Mouse (Mus musculus) heart, postnatal 10 days (tissue): Measurements from ENCODE around the gene Clp1. TPM values are rescaled to one million over a fixed set of nuclear protein-coding genes. Genes with fewer than 3 reads are reported as not detected.
A peak's percentile ranks its signal among the peaks of the same experiment; 100 is the strongest.

Experiments
- DNase-seq, 2 experiments: peaks; one replicate each; pipeline ENCODE4 v3.0.0; 2021
- intact Hi-C: fragments of 180-260 bp; cut with DNase I; formaldehyde crosslinking; loops from one replicate; pipeline ENCODE4 v1.15.1; 2025
- total RNA-seq, 2 experiments: library from RNA; stranded (reverse); gene quantifications; 2 replicates each; pipeline ENCODE4 v1.2.3; 2021

Gene Clp1
- total RNA-seq, 2 experiments from 2014 or later, result 7.0 to 8.1 TPM

DNA sequence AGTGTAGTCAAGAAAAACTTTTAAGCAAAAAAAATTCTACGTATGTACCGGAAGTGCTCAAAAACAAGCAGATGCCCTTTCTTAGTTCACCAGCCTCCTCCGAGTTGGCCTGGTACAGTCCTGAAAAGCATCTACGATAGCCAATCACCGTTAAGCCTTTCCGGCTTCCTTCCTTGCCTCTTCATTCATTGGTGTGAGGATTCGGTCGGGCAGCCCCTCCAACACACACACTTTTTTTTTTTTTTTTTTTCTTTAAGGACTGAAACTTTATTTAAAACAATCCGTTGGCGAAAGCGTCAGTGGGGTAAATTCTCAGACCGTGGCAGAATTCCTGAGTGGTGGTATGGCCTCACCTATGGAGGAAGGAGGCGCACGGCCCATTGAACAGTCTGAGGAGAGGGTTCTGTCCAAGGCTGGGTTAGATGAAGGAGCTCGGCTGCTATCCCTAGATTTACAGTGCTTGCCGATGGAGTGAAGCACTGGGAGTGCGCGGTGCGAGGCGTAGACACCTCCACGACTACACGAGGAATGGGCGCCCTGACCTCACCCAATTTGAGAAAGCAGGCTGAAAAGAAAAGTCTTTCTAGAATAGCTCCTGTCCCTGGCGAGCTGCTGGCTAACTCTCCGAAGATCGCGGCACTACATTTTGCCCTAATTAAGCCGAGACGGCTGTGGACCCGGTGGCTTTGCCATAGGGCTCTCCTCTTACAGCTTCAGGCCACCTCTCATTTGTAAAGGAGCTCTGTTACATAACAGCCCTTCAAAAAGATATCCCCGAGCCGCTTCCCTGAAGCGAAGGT, 11.4 kb downstream of the Clp1 start:
- DNase-seq, result peak in 1 of 2 experiments; percentile 78
- intact Hi-C loops, result loop anchor here (1.0 to 5.0 kb wide), 2 partner anchors 28 to 238 kb away; partner anchors contain the start of genes Gm19426 and Tfpi

DNA sequence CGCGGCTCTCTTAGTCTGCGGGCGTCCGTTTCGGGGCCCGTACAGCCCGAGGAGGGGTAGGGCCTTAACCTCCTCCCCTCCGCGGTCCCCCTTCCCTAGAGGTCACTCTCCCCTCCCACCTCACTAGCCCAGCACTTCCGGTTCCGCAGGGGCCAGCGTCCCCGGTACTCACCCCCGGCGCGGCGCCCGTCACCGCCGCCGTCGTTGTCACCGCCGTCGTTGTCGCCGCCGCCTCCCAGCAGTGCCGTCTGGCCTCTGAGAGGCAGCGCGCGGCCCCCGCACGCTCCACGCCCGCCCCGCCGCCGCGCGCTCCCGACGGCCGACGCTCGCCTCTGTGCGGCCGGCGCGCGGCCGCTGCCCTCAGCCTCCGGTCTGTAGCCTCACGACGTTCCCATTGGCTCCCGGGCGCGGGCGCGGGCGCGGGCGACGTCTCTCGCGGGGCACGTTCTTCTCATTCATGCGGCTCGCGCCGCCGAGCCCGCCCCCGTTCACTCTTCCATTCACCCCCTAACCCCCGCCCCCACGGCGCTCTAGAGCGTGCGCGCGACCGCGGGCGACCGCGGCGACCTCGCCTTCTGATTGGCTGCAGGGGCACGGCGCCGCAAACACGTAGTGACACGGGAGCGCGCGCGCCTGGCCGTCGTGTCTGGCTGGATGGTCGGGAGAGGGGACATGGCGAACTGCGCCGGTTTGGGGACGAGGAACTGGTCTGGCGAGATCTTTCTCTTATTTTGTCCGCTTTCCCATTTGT, 12.2 kb downstream of the Clp1 start, which contains the start of gene Zdhhc5:
TSS of gene Zdhhc5 (minus strand) at position 370 of the 751 bp plus-strand sequence.
- intact Hi-C loops, result loop anchor here (1.0 to 5.0 kb wide), 3 partner anchors 28 to 238 kb away; partner anchors contain the start of genes Gm19426, Gm28635, Med19 and Tfpi
- peak; percentile 99 for DNase-seq

DNA sequence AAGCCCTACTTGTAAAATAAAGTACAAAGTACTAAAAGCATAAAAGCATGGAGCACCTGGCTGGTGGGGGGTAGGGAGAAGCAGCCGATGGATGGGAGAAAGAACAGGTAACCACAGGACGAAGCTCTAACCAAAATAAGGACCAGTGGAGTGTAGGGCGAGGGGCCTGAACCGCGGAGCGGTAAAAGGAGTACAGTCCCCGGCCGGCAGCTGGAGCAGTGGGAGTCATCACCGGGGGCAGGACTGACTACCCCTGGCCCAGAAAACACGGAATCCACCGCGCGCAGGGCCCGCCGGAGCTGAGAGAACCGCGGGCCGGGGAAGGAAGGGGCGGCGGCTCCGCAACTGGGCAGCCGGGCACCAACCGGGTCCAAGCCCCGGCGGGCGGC, 12.7 kb downstream of the Clp1 start:
- DNase-seq, result no peak
- intact Hi-C loops, result loop anchor here (5.0 kb wide), 1 partner anchor 37 kb away; the partner anchor contains the start of genes Gm28635, Med19 and Tmx2

DNA sequence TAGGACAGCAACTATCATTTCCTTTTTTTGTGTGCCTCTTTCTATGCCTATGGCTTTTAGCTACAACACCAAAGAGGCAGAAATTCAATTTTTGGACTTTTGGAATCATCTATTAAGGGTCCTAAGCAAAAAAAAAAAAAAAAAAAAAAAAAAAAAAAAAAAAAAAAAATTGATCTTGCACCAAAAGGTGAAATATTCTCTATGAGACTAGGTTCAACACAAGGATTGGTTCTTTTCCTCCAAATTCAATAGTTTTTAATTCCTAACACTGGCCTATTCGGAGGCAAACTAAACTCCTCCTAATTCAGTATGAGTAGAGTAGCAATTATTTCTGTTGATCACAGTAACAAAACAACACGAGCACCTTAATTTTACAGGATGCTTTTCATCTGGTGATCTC, 15.3 kb downstream of the Clp1 start:
- DNase-seq, result no peak

GRCm38 (mm10) chr2:84707523-84707922, 19.6 kb downstream of the Clp1 start:
- intact Hi-C loops, result no loop called here
- DNase-seq, result no peak

More for the DNA sequence above, 15.3 kb downstream of the Clp1 start:
- intact Hi-C loops, result loop anchor here (5.0 kb wide), 1 partner anchor 35 kb away; the partner anchor contains the start of genes Gm28635, Med19 and Tmx2

DNA sequence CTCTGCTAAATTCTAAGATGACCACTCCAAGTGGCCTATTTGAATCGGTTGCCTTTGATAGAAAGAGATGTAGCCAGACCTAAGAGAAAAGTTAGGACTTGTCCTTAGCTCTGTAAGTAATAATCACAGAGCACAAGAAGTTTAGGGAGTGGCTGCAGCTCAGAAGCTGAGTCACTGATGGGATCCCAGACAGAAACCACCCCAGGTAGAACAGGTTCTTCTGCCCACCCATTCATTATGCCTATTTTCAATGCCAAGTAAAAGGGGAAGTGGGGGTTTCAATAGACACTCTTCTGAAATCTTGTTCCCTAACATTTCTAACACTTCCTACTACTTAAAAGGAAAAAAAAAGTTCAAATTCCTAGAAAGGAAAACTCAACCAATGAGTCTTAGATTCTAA, 21.9 kb downstream of the Clp1 start:
- DNase-seq, result no peak
- intact Hi-C loops, result no loop called here

GRCm38 (mm10) chr2:84704329-84704728, 22.8 kb downstream of the Clp1 start:
- no peak for DNase-seq
- intact Hi-C loops, result no loop called here

- intact Hi-C loops, result no loop called here
- DNase-seq, result no peak
Measured at GRCm38 (mm10) chr2:84703497-84703896, 23.7 kb downstream of the Clp1 start.

- no peak for DNase-seq
- intact Hi-C loops, result no loop called here
Measured at GRCm38 (mm10) chr2:84695007-84695695, 32.0 kb downstream of the Clp1 start.

DNA sequence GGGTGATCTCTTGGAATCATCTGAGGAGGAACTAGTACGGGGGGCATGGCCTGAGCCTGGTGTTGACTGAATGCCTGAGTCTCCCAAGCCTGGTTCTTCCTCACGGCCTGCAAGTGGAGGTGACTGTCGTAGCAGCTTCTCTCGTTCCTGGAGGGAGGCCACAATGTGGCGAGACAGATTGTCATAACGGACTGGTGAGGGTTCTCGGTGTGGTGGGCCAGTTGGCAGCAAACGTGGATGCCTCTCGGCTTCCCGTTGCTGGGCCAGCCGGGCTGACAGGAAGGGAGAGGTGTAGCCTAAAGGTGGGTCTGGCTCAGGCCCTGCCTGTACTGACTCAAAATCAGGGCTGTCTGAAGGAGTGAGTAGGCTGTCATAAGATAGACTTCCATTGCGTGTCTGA, 37.1 kb downstream of the Clp1 start:
- intact Hi-C loops, result no loop called here
- DNase-seq, result no peak

- no peak for DNase-seq
- intact Hi-C loops, result no loop called here
Measured at GRCm38 (mm10) chr2:84688080-84688844, 38.9 kb downstream of the Clp1 start.

- intact Hi-C loops, result no loop called here
- DNase-seq, result no peak
Measured at GRCm38 (mm10) chr2:84682605-84683183, 44.5 kb downstream of the Clp1 start.

GRCm38 (mm10) chr2:84679016-84679415, 48.1 kb downstream of the Clp1 start, which contains the start of gene Tmx2:
Gene Tmx2 (minus strand): TSS chr2:84679140.
- no peak for DNase-seq
- intact Hi-C loops, result loop anchor here (5.0 kb wide), 1 partner anchor 33 kb away; no protein-coding TSS in a partner anchor

DNA sequence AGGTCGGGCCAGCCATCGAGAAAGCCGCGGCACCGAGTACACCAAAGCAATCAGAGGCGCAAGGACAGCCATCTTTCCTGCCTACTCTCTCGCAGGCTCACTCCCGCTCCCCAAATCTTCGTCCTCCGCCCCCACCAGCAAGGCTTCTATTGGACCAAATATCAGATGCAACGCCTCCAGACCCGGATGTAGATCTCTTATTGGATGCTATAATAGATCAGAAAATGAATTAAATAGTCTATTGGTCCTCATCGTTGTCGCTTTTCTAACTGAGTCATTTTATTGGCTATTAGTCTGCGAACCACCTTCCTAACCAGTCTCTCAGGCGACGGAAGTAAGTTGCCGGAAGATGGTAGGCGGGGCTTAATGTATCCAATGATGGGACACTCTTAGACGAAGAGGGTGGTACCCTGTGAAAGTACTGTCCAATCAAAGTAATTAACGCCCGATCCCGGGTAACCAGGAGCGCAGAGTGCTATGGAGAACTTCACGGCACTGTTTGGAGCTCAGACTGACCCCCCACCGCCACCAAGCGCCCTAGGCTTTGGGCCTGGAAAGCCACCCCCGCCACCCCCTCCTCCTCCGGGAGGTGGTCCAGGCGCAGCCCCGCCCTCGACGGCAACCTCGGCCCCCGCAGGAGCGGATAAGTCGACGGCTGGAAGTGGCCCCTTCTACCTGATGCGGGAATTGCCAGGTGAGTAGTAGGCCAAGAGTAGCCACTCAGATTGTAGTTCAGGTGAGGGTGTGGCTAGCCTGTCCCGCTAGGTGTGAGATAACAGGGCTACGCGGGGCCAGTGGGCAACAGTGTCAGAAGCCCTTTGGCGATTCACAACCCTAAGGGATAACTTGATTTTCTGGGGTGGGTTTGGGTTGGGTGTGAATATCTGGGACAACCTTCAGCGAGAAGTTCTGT, 48.9 kb downstream of the Clp1 start, which contains the start of the genes Gm28635 and Med19:
TSS of gene Gm28635 (minus strand) at position 74 of the 913 bp plus-strand sequence.
TSS of gene Med19 (plus strand) at position 435 of the 913 bp plus-strand sequence.
- intact Hi-C loops, result loop anchor here (5.0 kb wide), 1 partner anchor 34 kb away; no protein-coding TSS in a partner anchor
- peak; percentile 98 for DNase-seq

DNA sequence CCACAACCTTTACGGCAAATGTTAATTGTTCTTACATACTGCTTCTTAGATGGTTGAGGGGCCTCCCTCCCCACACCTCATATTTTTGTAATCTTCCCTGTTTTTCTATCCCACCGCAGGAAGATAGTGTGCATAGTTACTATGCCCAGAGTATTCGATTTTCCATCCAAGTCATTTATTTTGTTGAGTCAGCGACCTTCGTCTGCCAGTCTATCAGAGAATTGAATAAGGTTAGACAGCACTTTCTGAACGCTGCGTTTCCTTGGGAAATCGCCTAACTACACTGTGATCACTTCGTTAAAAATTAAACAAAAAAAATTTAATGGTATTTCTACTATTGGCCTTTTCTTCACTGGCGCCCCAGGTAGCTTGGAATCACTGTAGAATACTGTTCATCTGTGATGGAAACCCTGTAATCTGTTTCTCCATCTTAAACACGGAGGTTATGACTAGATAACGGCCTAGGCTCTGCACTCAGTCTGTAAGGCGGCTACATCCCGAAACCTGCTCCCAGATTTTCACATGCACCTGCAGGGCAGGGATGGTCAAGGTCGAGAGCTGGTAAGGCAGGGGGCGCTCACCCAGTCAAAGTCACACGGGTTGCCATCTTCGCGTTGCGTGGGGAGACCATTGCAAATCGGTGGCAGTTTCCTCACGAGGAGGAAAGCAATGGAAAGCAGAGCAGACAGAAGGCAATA, 49.7 kb downstream of the Clp1 start:
- intact Hi-C loops, result loop anchor here (5.0 kb wide), 1 partner anchor 35 kb away; no protein-coding TSS in a partner anchor
- DNase-seq, result no peak
